Mouse (Mus musculus) heart, adult 2 months (tissue): Measurements from ENCODE around the gene Lmntd2. TPM values are rescaled to one million over a fixed set of nuclear protein-coding genes. Genes with fewer than 3 reads are reported as not detected.
A peak's percentile ranks its signal among the peaks of the same experiment; 100 is the strongest.

Experiments used
- DNase-seq, 2 experiments: peaks; one replicate each; pipeline ENCODE4 v3.0.0; 2021
- H3K27ac ChIP-seq: fragments of 200-600 bp; 2 replicates; pipeline ENCODE4 v1.8.1; 2022
- H3K27me3 ChIP-seq: fragments of 200-500 bp; 2 replicates; pipeline ENCODE4 v1.6.1; 2012; ENCODE audit warnings: mild to moderate bottlenecking, low read length, inconsistent platforms, mixed read lengths; ENCODE audit not compliant: control insufficient read depth, insufficient read depth
- H3K36me3 ChIP-seq: fragments of 200-500 bp; 2 replicates; pipeline ENCODE4 v1.6.1; 2012; ENCODE audit warnings: low read length, inconsistent platforms; ENCODE audit not compliant: control insufficient read depth, insufficient read depth
- H3K4me1 ChIP-seq: fragments of 200-500 bp; 2 replicates; pipeline ENCODE4 v1.6.1; 2011; ENCODE audit warnings: low read length; ENCODE audit not compliant: control insufficient read depth, insufficient read depth
- H3K4me3 ChIP-seq: fragments of 200-600 bp; 2 replicates; pipeline ENCODE4 v1.8.1; 2022
- H3K79me2 ChIP-seq: fragments of 200-500 bp; replicated peaks from 2 replicates; pipeline ENCODE4 v1.6.1; 2012; ENCODE audit warnings: mild to moderate bottlenecking, inconsistent platforms, low read length, moderate library complexity, mixed read lengths; ENCODE audit not compliant: control insufficient read depth, insufficient read depth
- H3K9ac ChIP-seq: fragments of 200-500 bp; 2 replicates; pipeline ENCODE4 v1.6.1; 2012; ENCODE audit warnings: low read depth, mild to moderate bottlenecking, control low read depth, inconsistent platforms, low read length, mixed read lengths
- CTCF ChIP-seq: fragments of 200-600 bp; IDR thresholded peaks from 2 replicates; pipeline ENCODE4 v1.8.1; 2022; ENCODE audit warnings: antibody characterized with exemption, mild to moderate bottlenecking, moderate library complexity
- EP300 ChIP-seq: fragments of 200-500 bp; IDR thresholded peaks from 2 replicates; pipeline ENCODE4 v1.6.1; 2011; ENCODE audit warnings: low read depth, low read length, control low read depth; ENCODE audit not compliant: insufficient read depth
- POLR2A ChIP-seq: fragments of 200-500 bp; IDR thresholded peaks from 2 replicates; pipeline ENCODE4 v1.6.1; 2011; ENCODE audit warnings: mild to moderate bottlenecking, low read depth, low read length, control low read depth; ENCODE audit not compliant: insufficient read depth
- WGBS: fragments of 180-500 bp; shearing (Covaris S2); methylation state at CpG from one replicate; pipeline ENCODE4 v1.1.7; 2018; 5-methylcytosine and 5-hydroxymethylcytosine counted together
- intact Hi-C: fragments of 180-260 bp; cut with DNase I; formaldehyde crosslinking; loops from one replicate; pipeline ENCODE4 v1.15.1; 2025
- polyA plus RNA-seq: library from polyadenylated mRNA; depleted of rRNA; stranded (reverse); fragments of >200 nt; gene quantifications from 2 replicates; pipeline ENCODE4 v1.2.3, GENCODE M21; 2012
- total RNA-seq, 2 experiments: library from RNA; stranded (reverse); gene quantifications; 2 replicates each; pipeline ENCODE4 v1.2.3; 2021

Gene Lmntd2
- total and polyA plus RNA-seq, 3 experiments: 0.18 TPM; not detected in 2

DNA sequence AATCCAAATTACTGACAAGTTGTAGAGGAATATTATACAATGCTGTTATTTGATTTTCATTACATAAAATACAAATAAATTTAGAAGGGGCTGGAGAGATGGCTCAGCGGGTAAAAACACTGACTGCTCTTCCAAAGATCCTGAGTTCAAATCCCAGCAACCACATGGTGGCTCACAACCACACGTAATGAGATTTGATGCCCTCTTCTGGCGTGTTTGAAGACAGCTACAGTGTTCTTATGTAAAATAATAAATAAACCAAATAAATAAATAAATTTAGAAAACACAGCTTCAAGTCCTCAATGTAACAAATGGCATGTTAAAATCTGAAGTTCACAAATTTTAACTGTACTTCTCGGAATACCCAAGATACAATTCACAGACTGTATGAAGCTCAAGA lies 38.8 kb downstream of the Lmntd2 start:
- DNase-seq: no peak
- no peak overlapping the region for H3K4me3 ChIP-seq
- no peak overlapping the region for H3K9ac ChIP-seq
- peaks cover 3% of the 10 kb centered on the region for H3K4me1 ChIP-seq
- intact Hi-C loops: loop anchor here (2.0 to 5.0 kb wide), 4 partner anchors 103 to 328 kb away; partner anchors contain the start of genes Odf3 and Scgb1c1
- no peaks in the 10 kb centered on the region for H3K36me3 ChIP-seq
- TF ChIP-seq EP300 (no peak), POLR2A (no peak), CTCF (peak; percentile 22)
- no peaks in the 10 kb centered on the region for H3K27me3 ChIP-seq
- 88% methylated on average over 4 of the region's 4 CpGs for WGBS
- H3K27ac ChIP-seq: no peak overlapping the region
- no peaks in the 10 kb centered on the region for H3K79me2 ChIP-seq

DNA sequence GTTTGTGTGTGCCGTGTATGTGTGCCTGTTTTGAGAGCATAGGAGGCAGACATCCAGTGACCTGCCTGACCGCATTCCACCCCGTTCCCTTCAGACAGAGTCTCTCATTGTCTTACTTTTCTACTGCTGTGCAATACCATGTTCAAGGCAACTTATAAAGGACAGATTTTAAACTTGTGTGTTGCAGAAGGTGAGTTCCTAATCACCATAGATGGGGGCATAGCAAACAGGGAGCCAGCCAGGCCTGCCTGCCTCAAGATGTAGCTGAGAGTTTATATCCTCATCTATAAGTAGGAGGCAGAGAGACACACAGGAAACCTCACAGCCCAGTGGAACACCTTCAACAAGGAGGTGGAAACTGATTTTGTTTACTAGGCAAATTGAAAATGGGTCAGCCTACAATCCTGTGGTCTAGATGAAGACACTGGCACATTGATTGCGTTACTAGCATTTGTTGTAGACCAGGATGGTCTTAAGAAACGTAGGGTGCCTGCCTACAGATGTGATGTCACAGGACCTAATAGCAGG lies 40.5 kb downstream of the Lmntd2 start:
- H3K27me3 ChIP-seq: no peaks in the 10 kb centered on the region
- H3K36me3 ChIP-seq: no peaks in the 10 kb centered on the region
- H3K4me1 ChIP-seq: peaks cover 7% of the 10 kb centered on the region
- H3K9ac ChIP-seq: no peak overlapping the region
- H3K79me2 ChIP-seq: no peaks in the 10 kb centered on the region
- TF ChIP-seq EP300 (no peak), CTCF (no peak)
- peak overlapping the region; percentile 98 for H3K27ac ChIP-seq
- intact Hi-C loops: loop anchor here (2.0 to 5.0 kb wide), 3 partner anchors 51 to 316 kb away; partner anchors contain the start of genes Bet1l, Gm45785, Ptdss2 and Ric8a
- 79% methylated on average over 5 of the region's 5 CpGs for WGBS
- no peak for DNase-seq
- H3K4me3 ChIP-seq: peak overlapping the region; percentile 83

DNA sequence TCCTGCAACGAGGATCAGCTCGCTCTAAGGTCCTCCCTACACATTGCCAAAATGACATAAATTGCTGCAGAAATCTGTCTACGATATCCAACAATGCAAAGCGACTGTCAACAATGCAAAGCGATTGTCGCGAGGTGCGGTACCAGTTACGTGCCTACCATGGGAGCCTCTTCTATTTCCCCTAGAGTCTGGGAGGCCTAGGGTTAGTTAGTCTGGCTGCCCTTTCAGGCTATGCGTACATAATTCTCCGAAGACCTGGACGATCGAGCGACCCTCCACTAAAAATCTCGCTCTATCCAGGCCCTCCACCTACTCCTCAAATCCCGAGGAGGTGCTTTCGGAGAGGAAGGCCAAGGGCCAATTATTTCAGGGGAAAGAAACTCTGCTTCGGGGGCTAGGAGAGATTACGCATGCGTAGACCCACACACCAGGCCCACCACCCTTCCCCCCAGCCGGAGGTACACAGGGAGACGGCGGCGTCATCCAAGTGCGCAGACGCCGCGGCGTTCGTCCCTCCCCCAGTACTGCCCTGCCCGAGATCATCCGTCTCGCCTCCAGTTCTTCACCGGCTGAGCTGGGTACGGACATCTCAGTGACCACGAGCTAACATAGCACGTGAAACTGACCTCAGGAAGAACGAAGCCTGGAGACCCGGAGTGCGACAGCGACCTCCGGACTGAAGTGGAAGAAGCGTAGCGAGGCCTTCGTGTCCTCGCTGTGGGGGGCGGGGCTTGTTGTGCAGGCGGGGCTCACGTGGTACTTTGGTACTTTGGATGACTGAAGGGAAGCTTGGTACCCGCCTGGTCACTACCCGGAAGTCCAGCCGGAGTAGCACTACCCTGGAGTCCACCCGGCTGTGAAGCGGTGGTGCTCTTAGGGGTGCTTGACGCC lies 41.5 kb downstream of the Lmntd2 start, which contains the start of gene Rnh1:
Rnh1 (minus strand) TSS at position 742 of the 891 bp plus-strand sequence.
- WGBS: 2% methylated on average over 55 of the region's 55 CpGs
- TF ChIP-seq POLR2A: peak; percentile 98
- peak; percentile 68; the same call in 1 of the 2 replicates for TF ChIP-seq EP300
- no peak for TF ChIP-seq CTCF
- no peaks in the 10 kb centered on the region for H3K27me3 ChIP-seq
- intact Hi-C loops: loop anchor here (2.0 to 5.0 kb wide), 3 partner anchors 50 to 315 kb away; partner anchors contain the start of genes Bet1l, Gm45785, Ptdss2 and Ric8a
- peak within 1 kb of the TSS; percentile 70 for H3K9ac ChIP-seq
- no peaks in the 10 kb centered on the region for H3K36me3 ChIP-seq
- H3K4me1 ChIP-seq: peaks cover 12% of the 10 kb centered on the region
- DNase-seq: peak; percentile 91 to 94
- H3K79me2 ChIP-seq: no peaks in the 10 kb centered on the region
- H3K4me3 ChIP-seq: peak within 1 kb of the TSS; percentile 83
- H3K27ac ChIP-seq: peak within 1 kb of the TSS; percentile 98

DNA sequence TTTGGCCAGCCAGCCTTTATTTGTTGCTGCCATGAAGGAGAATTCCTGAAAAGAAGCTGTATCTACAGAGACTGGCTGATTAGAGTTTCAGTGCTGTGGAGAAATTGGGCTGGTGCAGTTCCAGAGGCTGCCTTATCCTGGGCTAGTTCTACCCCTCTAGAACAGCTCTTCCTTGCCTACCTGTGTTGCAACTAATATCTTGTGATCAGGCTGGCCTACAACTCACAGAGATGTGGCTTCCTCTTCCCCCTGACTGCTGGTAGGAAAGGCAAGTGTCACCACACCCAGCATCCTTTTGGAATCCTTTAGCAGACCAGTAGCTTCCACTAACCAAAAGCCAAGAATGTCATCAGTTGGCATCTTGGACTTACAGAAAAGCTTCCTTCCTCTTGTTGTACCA lies 44.0 kb downstream of the Lmntd2 start:
- H3K27ac ChIP-seq: no peak overlapping the region
- H3K4me3 ChIP-seq: no peak overlapping the region
- H3K4me1 ChIP-seq: peaks cover 15% of the 10 kb centered on the region
- H3K9ac ChIP-seq: no peak overlapping the region; the same call in 1 of the 2 replicates
- no peak for DNase-seq
- TF ChIP-seq POLR2A (no peak), EP300 (no peak), CTCF (no peak)
- H3K27me3 ChIP-seq: no peaks in the 10 kb centered on the region
- no peaks in the 10 kb centered on the region for H3K79me2 ChIP-seq
- intact Hi-C loops: loop anchor here (5.0 kb wide), 2 partner anchors 163 to 313 kb away; partner anchors contain the start of genes Bet1l, Gm45785 and Ric8a
- no peaks in the 10 kb centered on the region for H3K36me3 ChIP-seq

DNA sequence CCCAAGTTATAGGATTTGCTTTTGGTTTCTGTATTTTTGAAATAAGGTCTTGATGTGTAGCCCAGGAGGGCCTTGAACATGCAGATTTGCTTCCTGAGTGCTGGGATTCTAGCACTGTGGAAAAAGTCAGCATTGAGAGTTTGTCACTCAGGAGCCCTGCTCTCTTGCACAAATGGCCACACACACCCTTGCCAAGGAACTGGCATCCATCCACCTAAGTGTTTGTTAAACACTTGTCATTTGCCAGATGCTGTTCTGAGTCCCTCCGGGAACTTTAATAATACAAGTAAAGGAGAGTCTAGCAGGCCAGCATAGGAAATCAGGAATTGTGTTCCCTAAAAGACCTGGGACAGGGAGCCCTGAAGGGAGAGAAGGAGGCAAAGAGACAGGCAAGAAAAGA lies 44.6 kb downstream of the Lmntd2 start:
- intact Hi-C loops: no loop called here
- no peak overlapping the region for H3K27ac ChIP-seq

More for the DNA sequence above, 44.6 kb downstream of the Lmntd2 start:
- no peak for DNase-seq
- no peaks in the 10 kb centered on the region for H3K27me3 ChIP-seq
- no peak overlapping the region for H3K9ac ChIP-seq
- H3K4me3 ChIP-seq: no peak overlapping the region
- no peaks in the 10 kb centered on the region for H3K79me2 ChIP-seq
- TF ChIP-seq EP300 (no peak), CTCF (no peak), POLR2A (no peak)
- no peaks in the 10 kb centered on the region for H3K36me3 ChIP-seq
- WGBS: 22% methylated on average over 1 of the region's 1 CpGs
- H3K4me1 ChIP-seq: peaks cover 15% of the 10 kb centered on the region
